Comparison of ENCODE assay signal across 19 mouse cellular contexts in genomic region chr5:44656707-44657106, GRCm38 (mm10).
DNase-seq lines count a peak whose midpoint lies in the region; ATAC-seq and TF ChIP-seq lines count a peak whose summit lies in the region.
"Had no signal": no experiment of that assay in that cellular context is flagged by ENCODE, and none has a peak within 500 bp of the region (broad histone marks: within the 10 kb centered on the region; RNA-seq: fewer than 3 reads in every experiment).

No protein-coding gene starts in this region.

- DNase-seq in hindbrain, postnatal 0 days (ENCODE audit: low spot score) = no peak
- no peak for DNase-seq in hindbrain, embryonic 14.5 days (ENCODE audit: low spot score)
- DNase-seq in midbrain, embryonic 11.5 days (ENCODE audit: low spot score, missing footprints) = peak; percentile 69
- DNase-seq in R1 (ENCODE audit: low read depth, low spot score) = peak; percentile 15
- no peak for DNase-seq in frontal cortex, adult 2 months (ENCODE audit: extremely low spot score in 1 of 2, low spot score in 1 of 2)
- DNase-seq in cerebellum, postnatal 25 days = no peak
- DNase-seq: cerebellum, postnatal 10 days; lung, postnatal 4 days; retina, postnatal 1 day had no signal

- no peak overlapping the region for H3K4me2 ChIP-seq in hindbrain, postnatal 0 days (ENCODE audit: low read depth, low read length)
- H3K4me2 ChIP-seq in hindbrain, embryonic 14.5 days (replicated peaks) = no peak overlapping the region
- H3K4me2 ChIP-seq in midbrain, embryonic 11.5 days = no peak overlapping the region
- no peak overlapping the region for H3K4me2 ChIP-seq in midbrain, embryonic 16.5 days (ENCODE audit: low read length)
- H3K4me2 ChIP-seq: forebrain, embryonic 13.5 days; heart, embryonic 15.5 days; kidney, embryonic 15.5 days; liver, embryonic 15.5 days; midbrain, embryonic 12.5 days; stomach, embryonic 15.5 days had no signal

- TF ChIP-seq CTCF in hindbrain, postnatal 0 days (IDR thresholded peaks at IDR 0.05; ENCODE audit: low read depth) = peak; percentile 44

- no peak overlapping the region for H3K9ac ChIP-seq in hindbrain, postnatal 0 days (replicated peaks; ENCODE audit: low read length)
- no peak overlapping the region for H3K9ac ChIP-seq in hindbrain, embryonic 14.5 days
- H3K9ac ChIP-seq in midbrain, embryonic 11.5 days (ENCODE audit: low read length) = no peak overlapping the region
- H3K9ac ChIP-seq in midbrain, embryonic 16.5 days (ENCODE audit: low read depth, low read length) = no peak overlapping the region
- H3K9ac ChIP-seq: forebrain, embryonic 13.5 days; heart, embryonic 15.5 days; kidney, embryonic 15.5 days; liver, embryonic 15.5 days; midbrain, embryonic 12.5 days; stomach, embryonic 15.5 days had no signal

- no peaks in the 10 kb centered on the region for H3K9me3 ChIP-seq in hindbrain, postnatal 0 days (ENCODE audit: low read length)
- no peaks in the 10 kb centered on the region for H3K9me3 ChIP-seq in hindbrain, embryonic 14.5 days (ENCODE audit: control insufficient read depth, low read length)
- no peaks in the 10 kb centered on the region for H3K9me3 ChIP-seq in midbrain, embryonic 11.5 days (ENCODE audit: control insufficient read depth, low read length)
- no peaks in the 10 kb centered on the region for H3K9me3 ChIP-seq in midbrain, embryonic 16.5 days (replicated peaks; ENCODE audit: control insufficient read depth, low read length, poor library complexity, severe bottlenecking)
- H3K9me3 ChIP-seq: forebrain, embryonic 13.5 days; heart, embryonic 15.5 days; hindbrain, embryonic 10.5 days; kidney, embryonic 15.5 days; liver, embryonic 15.5 days; midbrain, embryonic 12.5 days; stomach, embryonic 15.5 days had no signal

- no peak for ATAC-seq in hindbrain, postnatal 0 days
- ATAC-seq in hindbrain, embryonic 14.5 days (ENCODE audit: low FRiP score) = no peak
- ATAC-seq in midbrain, embryonic 11.5 days (ENCODE audit: low FRiP score) = no peak
- ATAC-seq in midbrain, embryonic 16.5 days = no peak
- ATAC-seq: forebrain, embryonic 13.5 days; Patski had no signal

- H3K4me1 ChIP-seq in hindbrain, postnatal 0 days (ENCODE audit: insufficient read depth, low read length) = no peaks in the 10 kb centered on the region
- 0 out of 2 replicates have a peak, but pooled peaks cover 9% of the 10 kb centered on the region for H3K4me1 ChIP-seq in hindbrain, embryonic 14.5 days (replicated peaks; ENCODE audit: control insufficient read depth, insufficient read depth, low read length)
- H3K4me1 ChIP-seq in midbrain, embryonic 11.5 days (ENCODE audit: control insufficient read depth, insufficient read depth, low read length) = peaks cover 3% of the 10 kb centered on the region; the same call in 1 of the 2 replicates
- H3K4me1 ChIP-seq in midbrain, embryonic 16.5 days (ENCODE audit: control insufficient read depth, insufficient read depth, low read length) = peaks cover 18% of the 10 kb centered on the region
- H3K4me1 ChIP-seq: heart, embryonic 15.5 days; liver, embryonic 15.5 days; stomach, embryonic 15.5 days had no signal

- H3K27ac ChIP-seq in hindbrain, postnatal 0 days = no peak overlapping the region
- H3K27ac ChIP-seq in hindbrain, embryonic 14.5 days = no peak overlapping the region
- H3K27ac ChIP-seq in midbrain, embryonic 11.5 days (ENCODE audit: low read depth, low read length) = no peak overlapping the region
- no peak overlapping the region for H3K27ac ChIP-seq in midbrain, embryonic 16.5 days (ENCODE audit: low read length)
- H3K27ac ChIP-seq: forebrain, embryonic 13.5 days; heart, embryonic 15.5 days; hindbrain, embryonic 10.5 days; kidney, embryonic 15.5 days; left cerebral cortex, adult 2 months; liver, embryonic 15.5 days; midbrain, embryonic 12.5 days; stomach, embryonic 15.5 days had no signal

- WGBS in hindbrain, postnatal 0 days = 86% methylated on average over 1 of the region's 1 CpGs
- WGBS in hindbrain, embryonic 14.5 days = 89% methylated on average over 1 of the region's 1 CpGs
- WGBS in midbrain, embryonic 11.5 days = 95% methylated on average over 1 of the region's 1 CpGs
- WGBS in midbrain, embryonic 16.5 days = 88% methylated on average over 1 of the region's 1 CpGs

- H3K36me3 ChIP-seq in hindbrain, postnatal 0 days (ENCODE audit: insufficient read depth, low read length) = no peaks in the 10 kb centered on the region
- H3K36me3 ChIP-seq in hindbrain, embryonic 14.5 days (replicated peaks; ENCODE audit: control insufficient read depth, insufficient read depth) = no peaks in the 10 kb centered on the region
- H3K36me3 ChIP-seq in midbrain, embryonic 11.5 days (ENCODE audit: control insufficient read depth, insufficient read depth, low read length) = no peaks in the 10 kb centered on the region
- no peaks in the 10 kb centered on the region for H3K36me3 ChIP-seq in midbrain, embryonic 16.5 days (ENCODE audit: control insufficient read depth, insufficient read depth, low read length)
- H3K36me3 ChIP-seq: heart, embryonic 15.5 days; hindbrain, embryonic 10.5 days; kidney, embryonic 15.5 days; liver, embryonic 15.5 days; midbrain, embryonic 12.5 days; stomach, embryonic 15.5 days had no signal

- no peaks in the 10 kb centered on the region for H3K27me3 ChIP-seq in hindbrain, postnatal 0 days (ENCODE audit: insufficient read depth, low read length)
- no peaks in the 10 kb centered on the region for H3K27me3 ChIP-seq in hindbrain, embryonic 14.5 days (ENCODE audit: control insufficient read depth, insufficient read depth, low read length)
- no peaks in the 10 kb centered on the region for H3K27me3 ChIP-seq in midbrain, embryonic 11.5 days (ENCODE audit: control insufficient read depth, insufficient read depth, low read length)
- H3K27me3 ChIP-seq in midbrain, embryonic 16.5 days (ENCODE audit: control insufficient read depth, insufficient read depth, low read depth, low read length) = no peaks in the 10 kb centered on the region
- H3K27me3 ChIP-seq: forebrain, embryonic 13.5 days; heart, embryonic 15.5 days; kidney, embryonic 15.5 days; liver, embryonic 15.5 days; midbrain, embryonic 12.5 days; stomach, embryonic 15.5 days had no signal

- no peak overlapping the region for H3K4me3 ChIP-seq in hindbrain, postnatal 0 days (ENCODE audit: low read length)
- H3K4me3 ChIP-seq in hindbrain, embryonic 14.5 days (replicated peaks; ENCODE audit: low read length) = no peak overlapping the region
- no peak overlapping the region for H3K4me3 ChIP-seq in midbrain, embryonic 11.5 days (ENCODE audit: low read depth, low read length)
- H3K4me3 ChIP-seq in midbrain, embryonic 16.5 days (ENCODE audit: low read depth, low read length) = no peak overlapping the region
- H3K4me3 ChIP-seq: forebrain, embryonic 13.5 days; heart, embryonic 15.5 days; hindbrain, embryonic 10.5 days; kidney, embryonic 15.5 days; left cerebral cortex, adult 2 months; liver, embryonic 15.5 days; midbrain, embryonic 12.5 days; stomach, embryonic 15.5 days had no signal

Comparison
In these comparisons a context has a peak if more than half of its experiments do, and no peak if none do; other contexts are left out.
1. DNase-seq: peak in midbrain, embryonic 11.5 days (single experiment) and R1 (single experiment); none in hindbrain, postnatal 0 days (single experiment), hindbrain, embryonic 14.5 days (single experiment), frontal cortex, adult 2 months (0 of 2) and cerebellum, postnatal 25 days (0 of 2).